Mouse (Mus musculus): Measurements from ENCODE around the gene Duoxa1. TPM values are rescaled to one million over a fixed set of nuclear protein-coding genes. Genes with fewer than 3 reads are reported as not detected.
"Not testable (repeated sequence)": the region's sequence is repeated elsewhere in the genome, so short reads cannot be mapped to it uniquely, and the experiment has no call there.

Gene Duoxa1
- total and polyA plus RNA-seq, 3 experiments, result not detected

DNA sequence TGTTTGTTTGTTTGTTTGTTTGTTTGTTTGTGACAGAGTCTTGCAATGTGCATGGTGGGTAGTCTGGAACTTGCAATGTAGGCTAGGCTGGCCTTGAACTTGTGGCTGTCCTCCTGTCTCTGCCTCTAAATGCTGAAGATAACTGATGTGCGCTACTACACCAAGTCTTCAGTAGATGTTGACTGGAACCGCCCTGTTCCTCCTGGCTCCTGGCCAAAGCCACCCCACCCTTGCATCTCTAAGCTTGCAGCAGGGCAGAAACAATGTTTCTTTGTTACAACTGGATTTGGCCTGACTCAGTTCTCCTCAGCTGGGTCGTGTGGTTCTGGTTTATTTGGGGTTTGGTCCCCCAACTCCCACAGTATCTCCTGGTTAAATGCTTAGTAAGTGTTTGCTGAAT lies 20.6 kb upstream of the Duoxa1 start:
- H3K27me3 ChIP-seq (ENCODE audit: control insufficient read depth in 1 of 2, insufficient read depth in 2 of 2, low read length in 2 of 2), result no peaks in the 10 kb centered on the region
- TF ChIP-seq JUND (IDR thresholded peaks at IDR 0.05; ENCODE audit: low read depth, low read length) (no peak), SMC3 (IDR thresholded peaks at IDR 0.05; ENCODE audit: low read depth, low read length) (peak; percentile 6; the same call in 1 of the 2 replicates)

GRCm38 (mm10) chr2:122332222-122332621 lies 18.7 kb upstream of the Duoxa1 start:
- Histone ChIP-seq H3K36me3 (ENCODE audit: control insufficient read depth in 1 of 2, insufficient read depth in 2 of 2, low read length in 2 of 2) (no peaks in the 10 kb centered on the region), H3K4me1 (ENCODE audit: control insufficient read depth in 1 of 2, insufficient read depth in 2 of 2, low read length in 2 of 2) (peaks cover 0 to 2% of the 10 kb centered on the region in 2 experiments; a peak in 2 of 4 replicates), H3K9me3 (replicated peaks; ENCODE audit: insufficient read depth, low read length) (no peaks in the 10 kb centered on the region), H3K79me2 (ENCODE audit: control insufficient read depth, insufficient read depth, low read length, poor library complexity) (no peaks in the 10 kb centered on the region), H3K27ac (ENCODE audit: control insufficient read depth, low read depth, low read length) (no peak overlapping the region), H3K4me3 (ENCODE audit: control insufficient read depth in 1 of 2, insufficient read depth in 1 of 2, low read depth in 2 of 2, low read length in 2 of 2) (no peak overlapping the region), H3K9ac (ENCODE audit: control insufficient read depth, low read depth, low read length, poor library complexity, severe bottlenecking) (no peak overlapping the region), H3K27me3 (ENCODE audit: control insufficient read depth in 1 of 2, insufficient read depth in 2 of 2, low read length in 2 of 2) (no peaks in the 10 kb centered on the region)
- DNase-seq (ENCODE audit: low read depth, low spot score), result no peak
- TF ChIP-seq ELF1 (IDR thresholded peaks at IDR 0.05; ENCODE audit: low read depth, low read length), result no peak
- no peak for TF ChIP-seq ZMIZ1 (IDR thresholded peaks at IDR 0.05; ENCODE audit: low read depth, low read length)
- TF ChIP-seq TAL1 (IDR thresholded peaks at IDR 0.05; ENCODE audit: low read length), result no peak
- TF ChIP-seq CHD1 (IDR thresholded peaks at IDR 0.05; ENCODE audit: low read depth, low read length), result no peak

More for the DNA sequence above, 20.6 kb upstream of the Duoxa1 start:
- Histone ChIP-seq H3K4me1 (ENCODE audit: control insufficient read depth in 1 of 2, insufficient read depth in 2 of 2, low read length in 2 of 2) (peaks cover 0 to 2% of the 10 kb centered on the region in 2 experiments; a peak in 2 of 4 replicates), H3K9me3 (replicated peaks; ENCODE audit: insufficient read depth, low read length) (no peaks in the 10 kb centered on the region), H3K9ac (ENCODE audit: control insufficient read depth, low read depth, low read length, poor library complexity, severe bottlenecking) (no peak overlapping the region), H3K36me3 (ENCODE audit: control insufficient read depth in 1 of 2, insufficient read depth in 2 of 2, low read length in 2 of 2) (no peaks in the 10 kb centered on the region), H3K4me3 (ENCODE audit: control insufficient read depth in 1 of 2, insufficient read depth in 1 of 2, low read depth in 2 of 2, low read length in 2 of 2) (no peak overlapping the region), H3K27ac (ENCODE audit: control insufficient read depth, low read depth, low read length) (no peak overlapping the region), H3K79me2 (ENCODE audit: control insufficient read depth, insufficient read depth, low read length, poor library complexity) (no peaks in the 10 kb centered on the region)
- peak; percentile 85 for DNase-seq (ENCODE audit: low read depth, low spot score)

- H3K36me3 ChIP-seq (ENCODE audit: control insufficient read depth in 1 of 2, insufficient read depth in 2 of 2, low read length in 2 of 2); H3K9me3 ChIP-seq (replicated peaks; ENCODE audit: insufficient read depth, low read length); H3K27ac ChIP-seq (ENCODE audit: control insufficient read depth, low read depth, low read length); H3K79me2 ChIP-seq (ENCODE audit: control insufficient read depth, insufficient read depth, low read length, poor library complexity); H3K4me1 ChIP-seq (ENCODE audit: control insufficient read depth in 1 of 2, insufficient read depth in 2 of 2, low read length in 2 of 2); H3K27me3 ChIP-seq (ENCODE audit: control insufficient read depth in 1 of 2, insufficient read depth in 2 of 2, low read length in 2 of 2); H3K4me3 ChIP-seq (ENCODE audit: control insufficient read depth in 1 of 2, insufficient read depth in 1 of 2, low read depth in 2 of 2, low read length in 2 of 2); DNase-seq (ENCODE audit: low read depth, low spot score); H3K9ac ChIP-seq (ENCODE audit: control insufficient read depth, low read depth, low read length, poor library complexity, severe bottlenecking): not testable (repeated sequence)
- TF ChIP-seq TBP (IDR thresholded peaks at IDR 0.05; ENCODE audit: low read depth, low read length), result peak; percentile 83; the same call in 1 of the 2 replicates
These were observed 16.8 kb upstream of the Duoxa1 start for GRCm38 (mm10) chr2:122330317-122330716.

DNA sequence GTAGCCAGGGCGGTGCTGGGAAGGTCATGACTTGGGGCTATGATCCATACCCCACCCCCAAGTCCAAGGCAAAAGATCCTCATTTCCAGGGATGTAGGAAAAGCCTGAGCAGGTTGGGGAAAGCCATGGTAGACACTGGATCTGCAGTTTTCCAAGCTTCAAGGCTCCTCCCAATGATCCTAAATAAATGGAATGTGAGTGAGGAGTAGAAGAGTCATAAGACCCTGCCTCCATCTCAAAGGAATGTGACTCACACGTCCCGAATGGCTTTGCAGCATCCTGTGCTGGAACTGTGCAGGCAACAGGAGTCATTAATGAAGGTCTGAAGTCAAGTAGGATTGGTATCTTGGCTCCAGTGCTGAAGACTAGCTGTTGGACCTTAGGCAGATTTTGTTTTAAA lies 14.5 kb upstream of the Duoxa1 start:
- no peak overlapping the region for H3K27ac ChIP-seq (ENCODE audit: control insufficient read depth, low read depth, low read length)
- no peaks in the 10 kb centered on the region for H3K79me2 ChIP-seq (ENCODE audit: control insufficient read depth, insufficient read depth, low read length, poor library complexity)
- H3K4me1 ChIP-seq (ENCODE audit: control insufficient read depth in 1 of 2, insufficient read depth in 2 of 2, low read length in 2 of 2), result no peaks in the 10 kb centered on the region
- H3K36me3 ChIP-seq (ENCODE audit: control insufficient read depth in 1 of 2, insufficient read depth in 2 of 2, low read length in 2 of 2), result no peaks in the 10 kb centered on the region
- no peak for DNase-seq (ENCODE audit: low read depth, low spot score)
- no peak overlapping the region for H3K9ac ChIP-seq (ENCODE audit: control insufficient read depth, low read depth, low read length, poor library complexity, severe bottlenecking)
- TF ChIP-seq CHD1 (IDR thresholded peaks at IDR 0.05; ENCODE audit: low read depth, low read length) (no peak), NELFE (IDR thresholded peaks at IDR 0.05; ENCODE audit: low read depth, low read length) (no peak), ETS1 (IDR thresholded peaks at IDR 0.05; ENCODE audit: low read depth, low read length) (no peak), POLR2AphosphoS2 (IDR thresholded peaks at IDR 0.05; ENCODE audit: low read length) (no peak), TAL1 (IDR thresholded peaks at IDR 0.05; ENCODE audit: low read length) (no peak), BHLHE40 (IDR thresholded peaks at IDR 0.05; ENCODE audit: borderline replicate concordance, low read depth, low read length) (no peak), USF1 (IDR thresholded peaks at IDR 0.05; ENCODE audit: low read depth, low read length) (no peak)
- H3K27me3 ChIP-seq (ENCODE audit: control insufficient read depth in 1 of 2, insufficient read depth in 2 of 2, low read length in 2 of 2), result peaks cover under 1 to 2% of the 10 kb centered on the region in 2 experiments; a peak in 1 of 4 replicates
- no peak overlapping the region for H3K4me3 ChIP-seq (ENCODE audit: control insufficient read depth in 1 of 2, insufficient read depth in 1 of 2, low read depth in 2 of 2, low read length in 2 of 2)
- no peaks in the 10 kb centered on the region for H3K9me3 ChIP-seq (replicated peaks; ENCODE audit: insufficient read depth, low read length)

All from MEL (cell line).